Mouse (Mus musculus): Measurements from ENCODE around the gene Mybph. TPM values are rescaled to one million over a fixed set of nuclear protein-coding genes. Genes with fewer than 3 reads are reported as not detected.

The Mybph gene
- polyA plus RNA-seq, 2 experiments: 0.03 TPM; not detected in 1

Other genes with a start within 250 kb of the Mybph start
- gene Fmod, start 156.2 kb upstream of the Mybph start, polyA plus RNA-seq (2012; rRNA removed): 1.1 TPM in 2 replicates
- 1.1 and 1.6 TPM in 2 replicates for gene Fmod, start 156.2 kb upstream of the Mybph start, polyA plus RNA-seq (2014; fragmentation: Nextera tagmentation; extraction: Ambion mirVana)
- 40.1 and 45.3 TPM in 2 replicates for gene Btg2, start 114.3 kb upstream of the Mybph start, polyA plus RNA-seq (2012; rRNA removed)
- 78.2 and 85.2 TPM in 2 replicates for gene Btg2, start 114.3 kb upstream of the Mybph start, polyA plus RNA-seq (2014; fragmentation: Nextera tagmentation; extraction: Ambion mirVana)
- 0.08 and 0.09 TPM in 2 replicates for gene Chit1, start 82.2 kb upstream of the Mybph start, polyA plus RNA-seq (2012; rRNA removed)
- gene Chit1, start 82.2 kb upstream of the Mybph start, polyA plus RNA-seq (2014; fragmentation: Nextera tagmentation; extraction: Ambion mirVana): not detected in 2 replicates
- gene Chil1, start 11.3 kb upstream of the Mybph start, polyA plus RNA-seq (2012; rRNA removed): 1.3 TPM in 2 replicates
- gene Chil1, start 11.3 kb upstream of the Mybph start, polyA plus RNA-seq (2014; fragmentation: Nextera tagmentation; extraction: Ambion mirVana): 2.7 and 3.7 TPM in 2 replicates
- gene Adora1, start 42.0 kb downstream of the Mybph start, polyA plus RNA-seq (2012; rRNA removed): 0.13 and 0.19 TPM in 2 replicates
- 0.06 and 0.10 TPM in 2 replicates for gene Adora1, start 42.0 kb downstream of the Mybph start, polyA plus RNA-seq (2014; fragmentation: Nextera tagmentation; extraction: Ambion mirVana)
- gene Myog, start 96.5 kb downstream of the Mybph start, polyA plus RNA-seq (2012; rRNA removed): 0.06 and 0.09 TPM in 2 replicates
- not detected in 2 replicates for gene Myog, start 96.5 kb downstream of the Mybph start, polyA plus RNA-seq (2014; fragmentation: Nextera tagmentation; extraction: Ambion mirVana)
- 1.2 TPM in 2 replicates for gene Ppfia4, start 139.5 kb downstream of the Mybph start, polyA plus RNA-seq (2012; rRNA removed)
- 1.1 and 1.8 TPM in 2 replicates for gene Ppfia4, start 139.5 kb downstream of the Mybph start, polyA plus RNA-seq (2014; fragmentation: Nextera tagmentation; extraction: Ambion mirVana)
- 34.1 and 35.4 TPM in 2 replicates for gene Tmem183a, start 168.5 kb downstream of the Mybph start, polyA plus RNA-seq (2012; rRNA removed)
- gene Tmem183a, start 168.5 kb downstream of the Mybph start, polyA plus RNA-seq (2014; fragmentation: Nextera tagmentation; extraction: Ambion mirVana): 49.1 and 59.1 TPM in 2 replicates
- not detected in 2 replicates for gene 4933406M09Rik, start 192.5 kb downstream of the Mybph start, polyA plus RNA-seq (2012; rRNA removed)
- gene 4933406M09Rik, start 192.5 kb downstream of the Mybph start, polyA plus RNA-seq (2014; fragmentation: Nextera tagmentation; extraction: Ambion mirVana): not detected in 2 replicates
- gene Cyb5r1, start 212.1 kb downstream of the Mybph start, polyA plus RNA-seq (2012; rRNA removed): 13.0 and 14.9 TPM in 2 replicates
- 10.8 and 10.9 TPM in 2 replicates for gene Cyb5r1, start 212.1 kb downstream of the Mybph start, polyA plus RNA-seq (2014; fragmentation: Nextera tagmentation; extraction: Ambion mirVana)
- gene Adipor1, start 221.9 kb downstream of the Mybph start, polyA plus RNA-seq (2012; rRNA removed): 56.1 and 59.6 TPM in 2 replicates
- 126 and 134 TPM in 2 replicates for gene Adipor1, start 221.9 kb downstream of the Mybph start, polyA plus RNA-seq (2014; fragmentation: Nextera tagmentation; extraction: Ambion mirVana)